Mouse (Mus musculus) hindbrain, embryonic 15.5 days (tissue): ENCODE measurements at regions not wholly inside any gene's neighbourhood (a gene's known extent, or its start where the extent isn't known, plus 50 kb on each side); places are given as distances from the start of the nearest gene placed in this dataset.
A peak's percentile ranks its signal among the peaks of the same experiment; 100 is the strongest.

Experiments
- ATAC-seq: fragments of 200-750 bp; cut with Nextera tagmentation; 2 replicates; pipeline ENCODE4 v1.8.0; 2017; ENCODE audit warnings: low read depth, moderate number of reproducible peaks, moderate TSS enrichment; ENCODE audit not compliant: low FRiP score
- H3K27ac ChIP-seq: fragments of 300-500 bp; sonication (generic); replicated peaks from 2 replicates; pipeline ENCODE4 v1.5.1; 2015; ENCODE audit warnings: mild to moderate bottlenecking, inconsistent platforms
- H3K27me3 ChIP-seq: fragments of 300-500 bp; sonication (generic); 2 replicates; pipeline ENCODE4 v1.6.1; 2015; ENCODE audit warnings: control low read depth, inconsistent platforms
- H3K36me3 ChIP-seq: fragments of 300-500 bp; sonication (generic); 2 replicates; pipeline ENCODE4 v1.6.1; 2015; ENCODE audit warnings: control low read depth, inconsistent platforms
- H3K4me1 ChIP-seq: fragments of 300-500 bp; sonication (generic); replicated peaks from 2 replicates; pipeline ENCODE4 v1.6.1; 2015; ENCODE audit warnings: control low read depth, inconsistent platforms
- H3K4me2 ChIP-seq: fragments of 300-500 bp; sonication (generic); 2 replicates; pipeline ENCODE4 v1.6.1; 2015; ENCODE audit warnings: moderate library complexity, mild to moderate bottlenecking, inconsistent platforms
- H3K4me3 ChIP-seq: fragments of 300-500 bp; sonication (generic); 2 replicates; pipeline ENCODE4 v1.5.1; 2015; ENCODE audit warnings: mild to moderate bottlenecking, inconsistent platforms
- H3K9ac ChIP-seq: fragments of 300-500 bp; sonication (generic); 2 replicates; pipeline ENCODE4 v1.6.1; 2015; ENCODE audit warnings: inconsistent platforms
- H3K9me3 ChIP-seq: fragments of 300-500 bp; sonication (generic); 2 replicates; pipeline ENCODE4 v1.6.1; 2016; ENCODE audit warnings: control low read depth, inconsistent platforms
- WGBS: fragments of 180-500 bp; shearing (Covaris S2); methylation state at CpG from one replicate; pipeline ENCODE4 v1.1.7; 2015; 5-methylcytosine and 5-hydroxymethylcytosine counted together

- Histone ChIP-seq H3K36me3 (no peaks in the 10 kb centered on the region), H3K9me3 (no peaks in the 10 kb centered on the region), H3K4me1 (0 out of 2 replicates have a peak, but pooled peaks cover 3% of the 10 kb centered on the region), H3K4me2 (no peak overlapping the region), H3K27ac (no peak overlapping the region), H3K27me3 (no peaks in the 10 kb centered on the region), H3K4me3 (no peak overlapping the region), H3K9ac (no peak overlapping the region)
- no peak for ATAC-seq
- WGBS, result 71% methylated on average over 10 of the region's 10 CpGs
Measured at GRCm38 (mm10) chr6:49654541-49655130, 167.9 kb upstream of the Npy start.

GRCm38 (mm10) chr6:49655241-49655640, 167.3 kb upstream of the Npy start:
- 80% methylated on average over 5 of the region's 5 CpGs for WGBS
- Histone ChIP-seq H3K9me3 (no peaks in the 10 kb centered on the region), H3K9ac (no peak overlapping the region), H3K4me1 (0 out of 2 replicates have a peak, but pooled peaks cover 3% of the 10 kb centered on the region), H3K27me3 (no peaks in the 10 kb centered on the region), H3K4me3 (no peak overlapping the region), H3K4me2 (no peak overlapping the region), H3K36me3 (no peaks in the 10 kb centered on the region), H3K27ac (no peak overlapping the region)
- ATAC-seq, result no peak

GRCm38 (mm10) chr6:49656359-49657280, 165.9 kb upstream of the Npy start:
- H3K4me1 ChIP-seq, result 0 out of 2 replicates have a peak, but pooled peaks cover 3% of the 10 kb centered on the region
- H3K4me2 ChIP-seq, result no peak overlapping the region
- no peaks in the 10 kb centered on the region for H3K36me3 ChIP-seq
- 74% methylated on average over 13 of the region's 13 CpGs for WGBS
- ATAC-seq, result no peak
- no peak overlapping the region for H3K27ac ChIP-seq
- H3K4me3 ChIP-seq, result no peak overlapping the region
- no peak overlapping the region for H3K9ac ChIP-seq
- no peaks in the 10 kb centered on the region for H3K9me3 ChIP-seq
- H3K27me3 ChIP-seq, result no peaks in the 10 kb centered on the region

- 0 out of 2 replicates have a peak, but pooled peaks cover 3% of the 10 kb centered on the region for H3K4me1 ChIP-seq
- H3K9ac ChIP-seq, result no peak overlapping the region
- no peaks in the 10 kb centered on the region for H3K36me3 ChIP-seq
- no peaks in the 10 kb centered on the region for H3K9me3 ChIP-seq
- WGBS, result 74% methylated on average over 9 of the region's 9 CpGs
- no peak overlapping the region for H3K4me3 ChIP-seq
- H3K4me2 ChIP-seq, result no peak overlapping the region
- H3K27ac ChIP-seq, result no peak overlapping the region
- ATAC-seq, result no peak
- H3K27me3 ChIP-seq, result no peaks in the 10 kb centered on the region
Measured at GRCm38 (mm10) chr6:49657988-49658387, 164.5 kb upstream of the Npy start.

GRCm38 (mm10) chr6:49670991-49671390, 151.5 kb upstream of the Npy start:
- Histone ChIP-seq H3K4me3 (no peak overlapping the region), H3K9ac (no peak overlapping the region), H3K4me2 (no peak overlapping the region), H3K36me3 (no peaks in the 10 kb centered on the region), H3K4me1 (no peaks in the 10 kb centered on the region), H3K27ac (no peak overlapping the region), H3K9me3 (no peaks in the 10 kb centered on the region), H3K27me3 (no peaks in the 10 kb centered on the region)
- WGBS, result 86% methylated on average over 5 of the region's 5 CpGs
- no peak for ATAC-seq

GRCm38 (mm10) chr6:49671912-49672311, 150.6 kb upstream of the Npy start:
- H3K9me3 ChIP-seq, result no peaks in the 10 kb centered on the region
- no peak overlapping the region for H3K4me3 ChIP-seq
- H3K27me3 ChIP-seq, result no peaks in the 10 kb centered on the region
- no peak overlapping the region for H3K27ac ChIP-seq
- no peak overlapping the region for H3K4me2 ChIP-seq
- no peak overlapping the region for H3K9ac ChIP-seq
- WGBS, result 91% methylated on average over 2 of the region's 2 CpGs
- no peaks in the 10 kb centered on the region for H3K4me1 ChIP-seq
- ATAC-seq, result no peak
- no peaks in the 10 kb centered on the region for H3K36me3 ChIP-seq

- Histone ChIP-seq H3K27ac (no peak overlapping the region), H3K4me2 (no peak overlapping the region), H3K27me3 (no peaks in the 10 kb centered on the region), H3K9ac (no peak overlapping the region), H3K9me3 (no peaks in the 10 kb centered on the region), H3K36me3 (no peaks in the 10 kb centered on the region), H3K4me1 (no peaks in the 10 kb centered on the region), H3K4me3 (no peak overlapping the region)
- 66% methylated on average over 4 of the region's 4 CpGs for WGBS
- no peak for ATAC-seq
Measured at GRCm38 (mm10) chr6:49686776-49687175, 135.7 kb upstream of the Npy start.

- no peak overlapping the region for H3K27ac ChIP-seq
- no peak; the same call in 1 of the 2 replicates for ATAC-seq
- 52% methylated on average over 6 of the region's 6 CpGs for WGBS
Measured at GRCm38 (mm10) chr6:49692032-49692539, 130.4 kb upstream of the Npy start.

GRCm38 (mm10) chr6:49694851-49695250, 127.7 kb upstream of the Npy start:
- no peaks in the 10 kb centered on the region for H3K4me1 ChIP-seq
- no peak overlapping the region for H3K9ac ChIP-seq
- H3K9me3 ChIP-seq, result no peaks in the 10 kb centered on the region
- ATAC-seq, result peak; percentile 59; the same call in 1 of the 2 replicates
- 0 out of 2 replicates have a peak overlapping the region, but pooled peaks have one; percentile 2 for H3K27ac ChIP-seq
- H3K27me3 ChIP-seq, result no peaks in the 10 kb centered on the region
- no peaks in the 10 kb centered on the region for H3K36me3 ChIP-seq
- 57% methylated on average over 5 of the region's 5 CpGs for WGBS
- no peak overlapping the region for H3K4me3 ChIP-seq
- no peak overlapping the region for H3K4me2 ChIP-seq

More at GRCm38 (mm10) chr6:49692032-49692539, 130.4 kb upstream of the Npy start:
- Histone ChIP-seq H3K9ac (no peak overlapping the region), H3K4me2 (no peak overlapping the region), H3K36me3 (no peaks in the 10 kb centered on the region), H3K27me3 (no peaks in the 10 kb centered on the region), H3K9me3 (no peaks in the 10 kb centered on the region), H3K4me1 (no peaks in the 10 kb centered on the region), H3K4me3 (no peak overlapping the region)

- no peak overlapping the region for H3K9ac ChIP-seq
- ATAC-seq, result no peak
- H3K27me3 ChIP-seq, result no peaks in the 10 kb centered on the region
Measured at GRCm38 (mm10) chr6:49696990-49697389, 125.5 kb upstream of the Npy start.

GRCm38 (mm10) chr6:49701453-49701852, 121.1 kb upstream of the Npy start:
- Histone ChIP-seq H3K4me2 (no peak overlapping the region), H3K4me3 (no peak overlapping the region), H3K36me3 (no peaks in the 10 kb centered on the region), H3K27me3 (no peaks in the 10 kb centered on the region), H3K27ac (no peak overlapping the region), H3K9ac (no peak overlapping the region), H3K4me1 (no peaks in the 10 kb centered on the region), H3K9me3 (no peaks in the 10 kb centered on the region)
- WGBS, result 93% methylated on average over 7 of the region's 7 CpGs
- no peak for ATAC-seq

More at GRCm38 (mm10) chr6:49696990-49697389, 125.5 kb upstream of the Npy start:
- H3K4me2 ChIP-seq, result no peak overlapping the region
- no peaks in the 10 kb centered on the region for H3K36me3 ChIP-seq
- H3K27ac ChIP-seq, result no peak overlapping the region
- WGBS, result 79% methylated on average over 10 of the region's 10 CpGs
- H3K9me3 ChIP-seq, result no peaks in the 10 kb centered on the region
- H3K4me3 ChIP-seq, result no peak overlapping the region
- H3K4me1 ChIP-seq, result no peaks in the 10 kb centered on the region

- 94% methylated on average over 1 of the region's 1 CpGs for WGBS
- no peak overlapping the region for H3K4me3 ChIP-seq
- H3K27ac ChIP-seq, result no peak overlapping the region
- no peaks in the 10 kb centered on the region; the same call in 1 of the 2 replicates for H3K4me1 ChIP-seq
- no peaks in the 10 kb centered on the region for H3K36me3 ChIP-seq
- no peak overlapping the region for H3K9ac ChIP-seq
- no peak overlapping the region for H3K4me2 ChIP-seq
- H3K9me3 ChIP-seq, result no peaks in the 10 kb centered on the region
- no peaks in the 10 kb centered on the region for H3K27me3 ChIP-seq
- ATAC-seq, result no peak
Measured at GRCm38 (mm10) chr6:49712980-49713379, 109.5 kb upstream of the Npy start.
